Mouse (Mus musculus): ENCODE measurements around the gene Dmgdh.

DNA sequence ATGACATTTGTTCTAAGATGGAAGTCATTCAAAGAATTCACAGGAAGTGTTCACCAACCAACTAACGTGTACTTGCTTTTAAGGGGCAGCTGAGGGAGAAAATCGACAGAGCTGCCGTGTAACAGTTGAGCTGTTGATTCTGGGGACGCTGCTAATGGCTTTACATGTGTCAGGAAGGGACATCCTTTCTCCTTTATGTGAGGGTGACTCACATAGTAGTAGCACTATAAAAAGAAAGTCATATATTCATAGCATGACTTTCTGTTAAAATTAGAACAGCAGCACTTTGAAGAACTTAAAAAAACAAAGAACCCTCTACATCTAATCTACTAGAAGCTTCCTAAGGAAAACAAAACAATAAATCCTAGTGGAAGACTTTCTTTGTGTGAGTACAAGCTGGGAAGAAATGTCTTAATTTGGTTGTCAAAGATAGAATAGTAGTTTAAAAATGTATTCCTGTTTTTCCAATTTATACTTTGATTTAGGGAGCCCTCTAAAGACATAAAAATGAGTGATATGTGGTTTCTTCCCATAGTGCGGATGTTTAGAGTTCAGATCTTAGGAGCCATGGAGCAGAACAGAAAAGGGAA lies 122.9 kb downstream of the Dmgdh start:
- TF ChIP-seq CTCF (IDR thresholded peaks at IDR 0.05; ENCODE audit: borderline replicate concordance, insufficient read depth, low read length) (no peak), POLR2A (IDR thresholded peaks at IDR 0.05; ENCODE audit: low read depth, low read length) (no peak)

Measured in embryonic fibroblast, embryonic 13.5 days (primary cell).